Mouse (Mus musculus): ENCODE measurements around the gene Slc35e3. TPM values are rescaled to one million over a fixed set of nuclear protein-coding genes. Genes with fewer than 3 reads are reported as not detected.
"Not testable (repeated sequence)": the region's sequence is repeated elsewhere in the genome, so short reads cannot be mapped to it uniquely, and the experiment has no call there.

Slc35e3 gene
- polyA plus RNA-seq, 1 experiment from 2014 or later: 37.3 TPM

DNA sequence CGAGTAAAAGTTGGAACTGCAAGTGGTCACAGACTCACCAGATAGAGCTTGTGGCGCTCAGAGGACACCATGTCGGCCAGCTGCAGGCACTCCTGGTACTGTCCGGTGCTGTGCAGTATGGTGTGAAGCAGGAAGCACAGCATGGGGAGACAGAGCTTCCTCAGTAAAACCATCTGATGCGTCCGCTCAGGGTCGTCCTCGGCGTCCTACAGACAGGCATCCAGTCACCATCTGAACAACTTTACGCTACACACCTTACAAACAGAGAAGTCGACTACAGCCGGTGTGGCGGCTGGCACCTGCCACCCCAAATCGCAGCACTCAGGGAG is 5.1 kb upstream of the Slc35e3 start:
- H3K9ac ChIP-seq (replicated peaks): no peak overlapping the region
- ATAC-seq (ENCODE audit: low FRiP score, low read depth): no peak
- H3K4me1 ChIP-seq: no peaks in the 10 kb centered on the region
- H3K4me2 ChIP-seq (replicated peaks): no peak overlapping the region
- peaks cover 56% of the 10 kb centered on the region for H3K36me3 ChIP-seq
- WGBS: 98% methylated on average over 14 of the region's 14 CpGs
- no peaks in the 10 kb centered on the region for H3K27me3 ChIP-seq
- no peaks in the 10 kb centered on the region for H3K9me3 ChIP-seq
- H3K27ac ChIP-seq (replicated peaks): no peak overlapping the region
- no peak overlapping the region for H3K4me3 ChIP-seq

GRCm38 (mm10) chr10:117750529-117751281 is 4.5 kb upstream of the Slc35e3 start:
- Histone ChIP-seq H3K4me1 (no peaks in the 10 kb centered on the region), H3K9me3 (no peaks in the 10 kb centered on the region), H3K27ac (replicated peaks) (no peak overlapping the region), H3K4me2 (replicated peaks) (no peak overlapping the region), H3K4me3 (no peak overlapping the region), H3K36me3 (peaks cover 50% of the 10 kb centered on the region), H3K27me3 (no peaks in the 10 kb centered on the region), H3K9ac (replicated peaks) (no peak overlapping the region)
- no peak for ATAC-seq (ENCODE audit: low FRiP score, low read depth)
- WGBS: 96% methylated on average over 5 of the region's 5 CpGs

GRCm38 (mm10) chr10:117749787-117750343 is 3.7 kb upstream of the Slc35e3 start:
- ATAC-seq (ENCODE audit: low FRiP score, low read depth): no peak
- H3K9ac ChIP-seq (replicated peaks): no peak overlapping the region
- no peaks in the 10 kb centered on the region for H3K9me3 ChIP-seq
- H3K4me2 ChIP-seq (replicated peaks): no peak overlapping the region
- peaks cover 42% of the 10 kb centered on the region for H3K36me3 ChIP-seq
- H3K4me1 ChIP-seq: peaks cover 7% of the 10 kb centered on the region
- H3K4me3 ChIP-seq: no peak overlapping the region
- no peak overlapping the region for H3K27ac ChIP-seq (replicated peaks)
- no peaks in the 10 kb centered on the region for H3K27me3 ChIP-seq
- WGBS: 94% methylated on average over 14 of the region's 14 CpGs

- H3K9me3 ChIP-seq: no peaks in the 10 kb centered on the region
- H3K36me3 ChIP-seq: peaks cover 35% of the 10 kb centered on the region
- H3K27ac ChIP-seq (replicated peaks): no peak overlapping the region
- no peak overlapping the region for H3K4me2 ChIP-seq (replicated peaks)
- H3K4me1 ChIP-seq: peaks cover 14% of the 10 kb centered on the region
- H3K4me3 ChIP-seq: no peak overlapping the region
- H3K9ac ChIP-seq (replicated peaks): no peak overlapping the region
- no peaks in the 10 kb centered on the region for H3K27me3 ChIP-seq
- ATAC-seq (ENCODE audit: low FRiP score, low read depth): no peak
- 97% methylated on average over 10 of the region's 10 CpGs for WGBS
Observed at GRCm38 (mm10) chr10:117749050-117749686, 3.0 kb upstream of the Slc35e3 start.

- 92% methylated on average over 10 of the region's 10 CpGs for WGBS
- Histone ChIP-seq H3K27ac (replicated peaks) (no peak overlapping the region), H3K4me2 (replicated peaks) (no peak overlapping the region), H3K36me3 (peaks cover 32% of the 10 kb centered on the region), H3K4me1 (peaks cover 21% of the 10 kb centered on the region), H3K9ac (replicated peaks) (no peak overlapping the region), H3K4me3 (no peak overlapping the region), H3K9me3 (no peaks in the 10 kb centered on the region), H3K27me3 (no peaks in the 10 kb centered on the region)
- no peak for ATAC-seq (ENCODE audit: low FRiP score, low read depth)
Observed at GRCm38 (mm10) chr10:117748276-117749049, 2.3 kb upstream of the Slc35e3 start.

- WGBS: 95% methylated on average over 7 of the region's 7 CpGs
- H3K4me1 ChIP-seq: peaks cover 23% of the 10 kb centered on the region
- H3K27ac ChIP-seq (replicated peaks): no peak overlapping the region
- H3K9me3 ChIP-seq: no peaks in the 10 kb centered on the region
- no peak for ATAC-seq (ENCODE audit: low FRiP score, low read depth)
- H3K27me3 ChIP-seq: no peaks in the 10 kb centered on the region
- H3K9ac ChIP-seq (replicated peaks): no peak overlapping the region
- peaks cover 32% of the 10 kb centered on the region for H3K36me3 ChIP-seq
- H3K4me2 ChIP-seq (replicated peaks): no peak overlapping the region
- no peak overlapping the region for H3K4me3 ChIP-seq
Observed at GRCm38 (mm10) chr10:117747711-117748110, 1.5 kb upstream of the Slc35e3 start.

DNA sequence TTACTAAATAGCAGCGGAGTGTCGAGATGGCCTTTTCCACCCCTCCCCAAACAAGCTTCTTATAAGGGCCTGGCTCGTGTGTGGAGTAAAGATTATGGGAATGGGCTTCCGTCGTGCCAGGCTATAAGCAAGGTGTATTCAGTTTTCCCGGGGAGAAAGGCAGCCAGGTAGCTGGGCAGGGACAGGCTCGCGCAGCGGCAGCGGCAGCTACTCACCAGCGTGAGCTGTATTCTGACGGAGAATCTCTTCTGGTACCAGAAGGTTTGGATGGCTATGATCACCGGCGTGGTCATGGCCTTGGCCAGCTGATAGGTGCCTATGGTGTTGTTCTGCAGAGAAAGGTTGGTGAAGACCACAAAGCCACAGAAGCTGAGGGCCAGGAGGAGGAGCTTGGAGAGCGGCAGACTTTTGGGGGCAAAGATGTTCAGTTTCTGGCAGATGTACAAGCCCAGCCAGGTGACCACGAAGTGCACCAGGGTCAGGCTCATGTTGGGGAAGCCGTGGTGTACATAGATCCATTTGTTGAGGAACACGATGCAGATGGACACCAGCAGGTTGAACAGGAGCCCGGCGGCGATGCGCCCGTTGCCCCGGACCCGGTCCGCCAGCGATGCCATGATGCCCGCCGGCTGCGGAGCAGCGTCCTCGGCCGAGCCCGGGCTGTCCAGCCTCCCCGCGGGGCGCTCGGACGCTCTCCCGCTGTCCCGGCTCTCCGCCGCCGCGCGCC is 432 bp downstream of the Slc35e3 start:
- H3K27ac ChIP-seq (replicated peaks): peak overlapping the region; percentile 60; the same call in 1 of the 2 replicates
- H3K4me1 ChIP-seq: peaks cover 23% of the 10 kb centered on the region
- H3K4me2 ChIP-seq (replicated peaks): peak overlapping the region; percentile 77
- peak overlapping the region; percentile 71 for H3K9ac ChIP-seq (replicated peaks)
- peak overlapping the region; percentile 63 for H3K4me3 ChIP-seq
- ATAC-seq (ENCODE audit: low FRiP score, low read depth): peak; percentile 1
- 2% methylated on average over 14 of the region's 46 CpGs for WGBS
- H3K9me3 ChIP-seq, H3K27me3 ChIP-seq: not testable (repeated sequence)
- H3K36me3 ChIP-seq: peaks cover 27% of the 10 kb centered on the region

GRCm38 (mm10) chr10:117743917-117744316 is 2.2 kb downstream of the Slc35e3 start:
- Histone ChIP-seq H3K4me1 (peaks cover 23% of the 10 kb centered on the region), H3K27ac (replicated peaks) (no peak overlapping the region), H3K27me3 (no peaks in the 10 kb centered on the region), H3K4me2 (replicated peaks) (peak overlapping the region; percentile 77; the same call in 1 of the 2 replicates), H3K36me3 (peaks cover 29% of the 10 kb centered on the region), H3K9ac (replicated peaks) (no peak overlapping the region), H3K9me3 (no peaks in the 10 kb centered on the region), H3K4me3 (no peak overlapping the region)
- WGBS: 84% methylated on average over 4 of the region's 4 CpGs
- ATAC-seq (ENCODE audit: low FRiP score, low read depth): no peak

GRCm38 (mm10) chr10:117743182-117743581 is 3.0 kb downstream of the Slc35e3 start:
- no peaks in the 10 kb centered on the region for H3K9me3 ChIP-seq
- H3K36me3 ChIP-seq: peaks cover 33% of the 10 kb centered on the region
- no peak for ATAC-seq (ENCODE audit: low FRiP score, low read depth)

DNA sequence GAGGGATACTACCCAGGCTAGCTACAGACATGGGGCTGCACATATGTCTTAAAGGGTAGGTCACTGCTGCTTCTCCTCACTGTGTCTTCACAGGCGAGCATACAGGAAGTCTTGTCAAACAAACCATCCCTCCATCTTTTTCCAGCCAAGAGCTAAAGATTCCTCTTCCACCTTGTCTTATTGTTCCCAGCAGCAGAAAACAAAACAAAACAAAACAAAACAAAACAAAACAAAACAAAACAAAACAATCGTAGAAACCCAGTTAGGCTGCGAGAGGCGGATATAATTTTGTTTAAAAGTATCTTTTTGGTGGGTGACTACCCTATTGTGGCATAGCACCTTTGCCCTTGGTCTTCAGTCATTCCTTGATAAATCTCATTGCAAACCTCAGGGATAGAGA is 3.5 kb downstream of the Slc35e3 start:
- H3K9me3 ChIP-seq: no peaks in the 10 kb centered on the region
- no peak for ATAC-seq (ENCODE audit: low FRiP score, low read depth)
- WGBS: 91% methylated on average over 4 of the region's 4 CpGs
- H3K27me3 ChIP-seq: no peaks in the 10 kb centered on the region
- H3K36me3 ChIP-seq: peaks cover 36% of the 10 kb centered on the region
- no peak overlapping the region for H3K4me2 ChIP-seq (replicated peaks)
- H3K4me3 ChIP-seq: no peak overlapping the region
- no peak overlapping the region for H3K9ac ChIP-seq (replicated peaks)
- H3K4me1 ChIP-seq: peaks cover 23% of the 10 kb centered on the region
- no peak overlapping the region for H3K27ac ChIP-seq (replicated peaks)

More at GRCm38 (mm10) chr10:117743182-117743581, 3.0 kb downstream of the Slc35e3 start:
- 90% methylated on average over 2 of the region's 2 CpGs for WGBS
- peaks cover 23% of the 10 kb centered on the region for H3K4me1 ChIP-seq
- no peaks in the 10 kb centered on the region for H3K27me3 ChIP-seq
- no peak overlapping the region for H3K9ac ChIP-seq (replicated peaks)
- H3K4me3 ChIP-seq: no peak overlapping the region
- no peak overlapping the region for H3K27ac ChIP-seq (replicated peaks)
- no peak overlapping the region for H3K4me2 ChIP-seq (replicated peaks)

GRCm38 (mm10) chr10:117741698-117742475 is 4.3 kb downstream of the Slc35e3 start:
- H3K4me3 ChIP-seq: no peak overlapping the region
- peaks cover 23% of the 10 kb centered on the region for H3K4me1 ChIP-seq
- H3K9ac ChIP-seq (replicated peaks): no peak overlapping the region
- no peaks in the 10 kb centered on the region for H3K27me3 ChIP-seq
- H3K27ac ChIP-seq (replicated peaks): no peak overlapping the region
- ATAC-seq (ENCODE audit: low FRiP score, low read depth): no peak
- 90% methylated on average over 15 of the region's 15 CpGs for WGBS
- no peak overlapping the region for H3K4me2 ChIP-seq (replicated peaks)
- H3K36me3 ChIP-seq: peaks cover 43% of the 10 kb centered on the region
- no peaks in the 10 kb centered on the region for H3K9me3 ChIP-seq
